8 mouse cellular contexts compared by ENCODE assay signal in genomic region chr3:60469170-60469805, GRCm38 (mm10). TPM values are rescaled to one million over a fixed set of nuclear protein-coding genes. Genes with fewer than 3 reads are reported as not detected.
DNase-seq lines count a peak whose midpoint lies in the region; ATAC-seq and TF ChIP-seq lines count a peak whose summit lies in the region.
"Not testable (repeated sequence)": the region's sequence is repeated elsewhere in the genome, so short reads cannot be mapped to it uniquely, and the experiment has no call there.

No protein-coding gene starts in this region.

- not testable (repeated sequence) for TF ChIP-seq EP300 in liver, postnatal 0 days (IDR thresholded peaks at IDR 0.05; ENCODE audit: low read depth)

- ATAC-seq in inflammation-experienced regulatory T-cells, adult 6 months, result peak; percentile 66
- ATAC-seq in liver, postnatal 0 days, result peak; percentile 57
- peak; percentile 77 for ATAC-seq in megakaryocyte, adult 5-6 weeks (ENCODE audit: poor library complexity, severe bottlenecking)

- H3K4me1 ChIP-seq in brown adipose tissue, adult 24 weeks (ENCODE audit: control insufficient read depth, insufficient read depth, insufficient read length, low read length); liver, postnatal 0 days (ENCODE audit: insufficient read depth): not testable (repeated sequence)

- H3K4me3 ChIP-seq in brown adipose tissue, adult 24 weeks (ENCODE audit: insufficient read depth, low read depth, low read length); liver, postnatal 0 days (ENCODE audit: low read depth, low read length): not testable (repeated sequence)

- not testable (repeated sequence) for H3K9ac ChIP-seq in liver, postnatal 0 days (replicated peaks)

- H3K27me3 ChIP-seq in liver, postnatal 0 days (ENCODE audit: insufficient read depth, low read length), result not testable (repeated sequence)

- WGBS in liver, postnatal 0 days (ENCODE audit: insufficient replicate concordance), result 54% methylated on average over 2 of the region's 3 CpGs

- not testable (repeated sequence) for TF ChIP-seq CTCF in liver, postnatal 0 days (IDR thresholded peaks at IDR 0.05; ENCODE audit: low read depth)

- H3K27ac ChIP-seq in brown adipose tissue, adult 24 weeks (replicated peaks; ENCODE audit: low read depth, low read length), result peak overlapping the region; percentile 73
- H3K27ac ChIP-seq in liver, postnatal 0 days (ENCODE audit: low read depth), result peak overlapping the region; percentile 86

- not testable (repeated sequence) for H3K36me3 ChIP-seq in liver, postnatal 0 days (replicated peaks; ENCODE audit: insufficient read depth, low read length)

- peak; percentile 68 for DNase-seq in B cell, adult 2 months
- peak; percentile 26 for DNase-seq in heart, adult 8-10 months (ENCODE audit: low spot score)
- peak; percentile 3 to 4 for DNase-seq in kidney, postnatal 4 days
- DNase-seq in liver, postnatal 0 days, result not testable (repeated sequence)
- peak; percentile 38 to 70 for DNase-seq in spleen, postnatal 36 days (ENCODE audit: low spot score in 2 of 2)

- not testable (repeated sequence) for H3K9me3 ChIP-seq in liver, postnatal 0 days (ENCODE audit: low read length)

- not testable (repeated sequence) for H3K4me2 ChIP-seq in liver, postnatal 0 days (ENCODE audit: low read depth, low read length)

RNA-seq across cellular contexts. Expression of gene Mbnl1, which starts 3.3 kb away (rescaled TPM):
- 127 and 136 TPM in 2 replicates for polyA plus RNA-seq in brown adipose tissue, adult 24 weeks (2012; ENCODE audit: insufficient read depth, insufficient read length, missing spikeins)
- total RNA-seq in heart, adult 8-10 months (2022), result 100 to 1,000 TPM; 226 to 256 (median 245) TPM
- 100 to 1,000 TPM; 763 to 996 (median 829) TPM for polyA plus RNA-seq in inflammation-experienced regulatory T-cells, adult 6 months (2017; shearing (Covaris generic))
- polyA plus RNA-seq in liver, postnatal 0 days (2015; fragmentation: Nextera tagmentation; extraction: Ambion mirVana), result 61.3 and 73.3 TPM in 2 replicates
- total RNA-seq in megakaryocyte, adult 5-6 weeks (2015), result 716 and 772 TPM in 2 replicates
- total RNA-seq in megakaryocyte, adult 5-6 weeks (2017), result 1,073 and 1,122 TPM in 2 replicates
